Mouse (Mus musculus) neural tube, embryonic 15.5 days (tissue): ENCODE data around the gene Irf2bpl. TPM values are rescaled to one million over a fixed set of nuclear protein-coding genes. Genes with fewer than 3 reads are reported as not detected.
A peak's percentile ranks its signal among the peaks of the same experiment; 100 is the strongest.

Experiments
- ATAC-seq: fragments of 200-750 bp; cut with Nextera tagmentation; 2 replicates; pipeline ENCODE4 v1.8.0; 2017; ENCODE audit warnings: mild to moderate bottlenecking, moderate TSS enrichment, moderate library complexity; ENCODE audit not compliant: low FRiP score
- H3K27ac ChIP-seq: fragments of 300-500 bp; sonication (generic); replicated peaks from 2 replicates; pipeline ENCODE4 v1.5.1; 2015; ENCODE audit warnings: mild to moderate bottlenecking, inconsistent platforms
- H3K27me3 ChIP-seq: fragments of 300-500 bp; sonication (generic); replicated peaks from 2 replicates; pipeline ENCODE4 v1.6.1; 2015; ENCODE audit warnings: inconsistent platforms
- H3K36me3 ChIP-seq: fragments of 300-500 bp; sonication (generic); 2 replicates; pipeline ENCODE4 v1.6.1; 2015; ENCODE audit warnings: inconsistent platforms
- H3K4me1 ChIP-seq: fragments of 300-500 bp; sonication (generic); 2 replicates; pipeline ENCODE4 v1.6.1; 2015; ENCODE audit warnings: inconsistent platforms
- H3K4me2 ChIP-seq: fragments of 300-500 bp; sonication (generic); 2 replicates; pipeline ENCODE4 v1.6.1; 2015; ENCODE audit warnings: inconsistent platforms, mild to moderate bottlenecking, moderate library complexity
- H3K4me3 ChIP-seq: fragments of 300-500 bp; sonication (generic); replicated peaks from 2 replicates; pipeline ENCODE4 v1.5.1; 2015; ENCODE audit warnings: mild to moderate bottlenecking, inconsistent platforms
- H3K9ac ChIP-seq: fragments of 300-500 bp; sonication (generic); replicated peaks from 2 replicates; pipeline ENCODE4 v1.6.1; 2015; ENCODE audit warnings: mild to moderate bottlenecking, inconsistent platforms
- H3K9me3 ChIP-seq: fragments of 300-500 bp; sonication (generic); replicated peaks from 2 replicates; pipeline ENCODE4 v1.6.1; 2016; ENCODE audit warnings: inconsistent platforms
- WGBS: fragments of 180-500 bp; shearing (Covaris S2); methylation state at CpG from one replicate; pipeline ENCODE4 v1.1.7; 2015; ENCODE audit warnings: mixed read lengths; 5-methylcytosine and 5-hydroxymethylcytosine counted together
- polyA plus RNA-seq: library from polyadenylated mRNA; unstranded; fragments of >200 nt; fragmentation: Nextera tagmentation; extraction: Ambion mirVana; gene quantifications from 2 replicates; pipeline ENCODE4 v1.2.1, GENCODE M21; 2015

Irf2bpl gene
- polyA plus RNA-seq, 1 experiment from 2014 or later, result 69.9 TPM

DNA sequence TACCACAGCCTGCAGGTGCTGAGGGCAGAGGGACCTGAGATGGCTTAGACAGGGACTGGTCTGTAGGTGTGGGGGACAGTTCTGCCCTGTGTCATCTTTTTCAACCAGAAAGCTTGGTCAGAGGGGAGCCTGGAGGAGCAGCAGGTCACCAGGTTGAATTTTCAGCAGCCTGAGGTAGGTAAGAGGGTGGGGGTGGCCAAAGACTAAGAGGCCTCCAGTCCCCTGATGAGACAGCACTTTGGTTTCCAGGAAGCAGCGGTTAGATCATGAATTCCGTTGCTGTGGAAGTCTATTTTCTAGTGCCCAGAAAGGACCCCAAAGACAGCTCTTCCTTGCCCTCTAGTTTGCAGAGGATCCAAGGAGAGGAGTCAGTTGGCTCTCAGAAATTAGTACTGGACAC is 29.8 kb upstream of the Irf2bpl start:
- WGBS, result 58% methylated on average over 2 of the region's 2 CpGs
- peaks cover 57% of the 10 kb centered on the region for H3K4me1 ChIP-seq

DNA sequence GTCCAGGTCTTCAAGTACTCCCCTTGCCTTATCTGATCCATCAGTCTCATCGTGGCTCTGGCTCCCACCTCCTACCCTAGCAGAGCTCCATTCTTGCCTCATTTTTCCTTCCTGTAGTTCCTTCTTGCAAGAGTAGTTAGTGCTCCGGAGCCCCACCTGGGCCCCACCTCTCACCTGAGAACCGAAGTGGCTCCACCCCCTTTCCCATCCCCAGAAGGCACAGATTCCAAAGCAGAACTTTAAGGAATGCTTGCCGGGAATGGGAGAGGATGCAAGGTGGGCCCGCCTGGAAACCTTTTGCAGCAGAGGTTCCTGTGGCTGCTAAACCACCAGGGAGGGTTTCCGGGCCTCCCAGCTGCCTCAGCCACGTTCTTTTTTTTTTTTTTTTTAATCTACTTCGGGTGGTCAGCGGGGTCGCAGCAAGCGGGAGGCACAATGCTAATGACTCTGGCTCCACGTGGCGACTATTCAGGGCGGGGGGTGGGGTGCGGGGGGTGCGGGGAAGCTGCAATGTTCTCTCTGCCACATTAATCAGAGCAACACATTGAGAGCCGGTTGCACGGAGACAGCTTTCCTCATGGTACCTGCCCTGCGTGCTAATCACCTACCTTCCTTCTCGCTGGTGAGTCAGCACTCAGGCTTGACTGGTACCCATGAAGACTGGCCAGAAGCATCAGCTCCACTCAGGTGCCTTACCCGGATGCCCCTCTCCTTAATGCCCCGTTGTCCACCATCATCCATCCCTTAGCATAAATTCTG is 27.9 kb upstream of the Irf2bpl start:
- peak overlapping the region; percentile 38 for H3K4me2 ChIP-seq
- WGBS, result 3% methylated on average over 22 of the region's 22 CpGs
- H3K4me3 ChIP-seq, result no peak overlapping the region
- H3K9me3 ChIP-seq, result no peaks in the 10 kb centered on the region
- ATAC-seq, result peak; percentile 11; the same call in 1 of the 2 replicates
- no peaks in the 10 kb centered on the region for H3K27me3 ChIP-seq
- H3K27ac ChIP-seq, result peak overlapping the region; percentile 93
- peaks cover 39% of the 10 kb centered on the region for H3K4me1 ChIP-seq
- H3K36me3 ChIP-seq, result no peaks in the 10 kb centered on the region
- no peak overlapping the region; the same call in 1 of the 2 replicates for H3K9ac ChIP-seq

More for the DNA sequence above, 29.8 kb upstream of the Irf2bpl start:
- Histone ChIP-seq H3K4me2 (no peak overlapping the region), H3K27me3 (no peaks in the 10 kb centered on the region), H3K9ac (no peak overlapping the region), H3K36me3 (no peaks in the 10 kb centered on the region), H3K4me3 (no peak overlapping the region), H3K9me3 (no peaks in the 10 kb centered on the region), H3K27ac (peak overlapping the region; percentile 10; the same call in 1 of the 2 replicates)
- no peak for ATAC-seq

DNA sequence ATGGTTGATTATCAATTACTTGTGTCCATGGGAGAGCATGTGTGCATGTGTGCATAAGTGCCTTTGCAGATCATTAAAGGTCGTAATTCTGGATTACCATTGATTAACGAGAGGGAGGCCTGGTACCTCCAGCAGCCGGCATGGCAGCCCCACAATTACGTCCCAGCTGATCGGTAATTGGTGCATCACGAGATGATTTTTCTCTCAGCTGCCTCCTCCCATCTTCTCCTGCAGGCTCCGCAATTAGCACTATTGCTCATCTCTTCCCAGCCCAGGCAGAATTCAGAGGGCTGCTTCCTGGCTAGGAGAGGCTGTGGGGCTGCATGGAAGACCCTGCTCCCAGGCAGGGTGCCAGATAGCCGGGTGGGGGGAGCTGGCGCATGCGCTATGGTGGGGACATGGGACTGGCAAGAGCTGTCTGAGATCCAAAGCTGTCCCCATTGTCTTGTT is 26.9 kb upstream of the Irf2bpl start:
- H3K4me3 ChIP-seq, result no peak overlapping the region
- 0 out of 2 replicates have a peak overlapping the region, but pooled peaks have one; percentile 17 for H3K9ac ChIP-seq
- ATAC-seq, result peak; percentile 88
- H3K9me3 ChIP-seq, result no peaks in the 10 kb centered on the region
- H3K4me2 ChIP-seq, result peak overlapping the region; percentile 38
- peak overlapping the region; percentile 93 for H3K27ac ChIP-seq
- peaks cover 36% of the 10 kb centered on the region for H3K4me1 ChIP-seq
- H3K27me3 ChIP-seq, result no peaks in the 10 kb centered on the region
- H3K36me3 ChIP-seq, result no peaks in the 10 kb centered on the region
- WGBS, result 10% methylated on average over 10 of the region's 10 CpGs

- H3K4me3 ChIP-seq, result no peak overlapping the region
- H3K27ac ChIP-seq, result no peak overlapping the region
- WGBS, result 4% methylated on average over 15 of the region's 15 CpGs
- ATAC-seq, result 0 out of 2 replicates have a peak, but pooled peaks have one; percentile 15
- H3K4me2 ChIP-seq, result no peak overlapping the region
- no peaks in the 10 kb centered on the region for H3K36me3 ChIP-seq
- peaks cover 13% of the 10 kb centered on the region for H3K4me1 ChIP-seq
- H3K9ac ChIP-seq, result no peak overlapping the region
- H3K9me3 ChIP-seq, result no peaks in the 10 kb centered on the region
- no peaks in the 10 kb centered on the region for H3K27me3 ChIP-seq
These were observed 21.8 kb upstream of the Irf2bpl start for GRCm38 (mm10) chr12:86906395-86906794.

- H3K9ac ChIP-seq, result no peak overlapping the region
- H3K4me3 ChIP-seq, result no peak overlapping the region
- no peaks in the 10 kb centered on the region for H3K36me3 ChIP-seq
- H3K27me3 ChIP-seq, result no peaks in the 10 kb centered on the region
- no peak overlapping the region for H3K27ac ChIP-seq
- WGBS, result 68% methylated on average over 7 of the region's 7 CpGs
- no peak overlapping the region for H3K4me2 ChIP-seq
- H3K4me1 ChIP-seq, result peaks cover 7% of the 10 kb centered on the region; the same call in 1 of the 2 replicates
- no peak for ATAC-seq
- H3K9me3 ChIP-seq, result no peaks in the 10 kb centered on the region
These were observed 21.3 kb upstream of the Irf2bpl start for GRCm38 (mm10) chr12:86905876-86906275.

- WGBS, result 9% methylated on average over 4 of the region's 4 CpGs
- Histone ChIP-seq H3K9me3 (no peaks in the 10 kb centered on the region), H3K9ac (no peak overlapping the region), H3K4me3 (no peak overlapping the region), H3K4me1 (peaks cover 11% of the 10 kb centered on the region), H3K27me3 (no peaks in the 10 kb centered on the region), H3K36me3 (no peaks in the 10 kb centered on the region), H3K4me2 (no peak overlapping the region), H3K27ac (no peak overlapping the region)
- ATAC-seq, result no peak
These were observed 20.6 kb upstream of the Irf2bpl start for GRCm38 (mm10) chr12:86905203-86905602.

DNA sequence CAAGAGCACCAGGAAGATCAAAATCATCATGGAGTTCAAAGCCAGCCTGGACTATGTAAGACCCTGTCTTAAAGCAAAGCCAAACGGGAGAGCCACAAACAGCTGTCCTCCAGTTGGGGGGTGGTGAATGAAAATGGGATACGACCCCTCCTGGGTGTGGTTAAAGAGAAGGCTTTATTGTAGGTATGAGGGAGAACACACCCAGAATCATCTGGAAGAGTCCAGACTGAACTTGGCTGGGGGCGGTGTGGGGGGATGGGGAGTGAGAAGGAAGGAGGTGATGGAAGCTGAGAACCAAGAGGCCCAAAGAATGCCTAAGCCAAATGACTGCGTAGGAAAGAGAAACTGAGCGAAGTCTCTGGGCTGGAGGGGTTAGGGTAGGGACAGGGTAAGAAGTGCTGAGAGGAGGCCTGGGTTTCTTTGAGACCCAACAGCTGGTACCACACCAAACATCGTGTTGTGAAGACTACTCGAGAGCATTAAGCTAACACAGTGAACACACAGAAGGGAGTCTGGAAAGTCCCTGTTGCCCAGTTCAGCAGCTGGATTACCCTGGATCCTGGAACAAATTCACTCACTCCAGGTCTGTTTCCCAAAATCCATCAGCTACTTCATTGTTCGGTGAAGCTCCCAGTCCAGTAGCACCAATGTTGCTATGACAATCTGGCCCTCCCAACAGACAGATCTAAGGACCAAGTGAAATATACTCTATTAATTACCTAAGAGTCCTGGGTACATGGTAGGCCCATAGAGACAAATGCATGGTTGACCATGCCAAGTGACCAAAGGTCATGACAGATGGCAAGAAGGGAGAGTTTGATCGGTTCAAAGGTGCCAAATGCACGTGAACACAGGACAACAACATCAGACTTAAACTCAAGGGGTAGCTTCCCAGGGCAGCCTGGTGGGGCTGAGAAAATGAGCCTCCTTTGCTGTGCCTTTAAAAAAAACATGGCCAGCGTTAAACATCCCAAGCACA is 19.5 kb upstream of the Irf2bpl start:
- Histone ChIP-seq H3K9me3 (no peaks in the 10 kb centered on the region), H3K9ac (no peak overlapping the region), H3K36me3 (no peaks in the 10 kb centered on the region), H3K27me3 (no peaks in the 10 kb centered on the region), H3K27ac (no peak overlapping the region), H3K4me1 (peaks cover 19% of the 10 kb centered on the region), H3K4me3 (no peak overlapping the region), H3K4me2 (no peak overlapping the region)
- ATAC-seq, result no peak
- WGBS, result 85% methylated on average over 11 of the region's 11 CpGs

DNA sequence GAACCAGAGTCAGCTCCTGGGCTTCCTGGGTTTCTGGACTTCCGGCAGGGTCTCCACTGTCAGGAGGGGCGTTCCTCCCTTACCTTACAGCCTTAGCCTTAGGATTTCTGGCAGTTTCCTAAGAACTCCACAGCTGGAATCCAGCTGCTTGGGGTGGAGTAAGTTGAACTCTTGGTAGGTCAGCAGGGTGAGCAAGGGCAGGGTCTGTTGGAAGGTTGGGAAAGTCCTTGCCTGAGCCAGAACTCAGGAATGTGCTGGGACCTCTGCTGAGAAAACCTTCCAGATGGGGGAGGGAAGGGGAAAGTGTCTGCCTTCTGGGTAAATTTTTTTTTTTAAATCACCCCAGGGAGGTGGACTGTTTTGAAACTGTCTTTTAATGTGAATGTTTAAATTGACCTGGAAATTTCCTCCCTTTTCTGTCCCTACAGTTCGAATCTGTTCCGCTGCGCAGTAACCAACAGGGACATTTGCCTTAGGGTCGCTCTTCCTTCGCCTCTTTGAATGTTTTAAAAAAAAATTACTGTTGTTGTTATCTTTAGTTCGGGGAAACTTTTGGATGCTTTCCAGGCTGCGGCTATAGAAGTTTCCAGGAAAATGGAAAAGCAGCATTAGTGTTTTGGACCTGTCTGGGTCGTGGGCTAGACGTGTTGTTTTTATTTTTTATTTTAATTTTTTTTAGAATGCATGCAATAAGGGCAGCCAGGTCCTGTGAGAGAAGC is 15.0 kb upstream of the Irf2bpl start:
- Histone ChIP-seq H3K36me3 (no peaks in the 10 kb centered on the region), H3K27me3 (no peaks in the 10 kb centered on the region), H3K4me2 (no peak overlapping the region), H3K27ac (peak overlapping the region; percentile 30), H3K4me1 (peaks cover 58% of the 10 kb centered on the region), H3K9me3 (no peaks in the 10 kb centered on the region), H3K9ac (no peak overlapping the region), H3K4me3 (no peak overlapping the region)
- 59% methylated on average over 11 of the region's 11 CpGs for WGBS
- no peak for ATAC-seq

GRCm38 (mm10) chr12:86898448-86898847 is 13.8 kb upstream of the Irf2bpl start:
- Histone ChIP-seq H3K9me3 (no peaks in the 10 kb centered on the region), H3K27me3 (no peaks in the 10 kb centered on the region), H3K27ac (peak overlapping the region; percentile 99), H3K4me2 (peak overlapping the region; percentile 66), H3K9ac (peak overlapping the region; percentile 42; the same call in 1 of the 2 replicates), H3K4me3 (no peak overlapping the region), H3K4me1 (peaks cover 65% of the 10 kb centered on the region), H3K36me3 (no peaks in the 10 kb centered on the region)
- ATAC-seq, result no peak
- WGBS, result 66% methylated on average over 3 of the region's 3 CpGs

DNA sequence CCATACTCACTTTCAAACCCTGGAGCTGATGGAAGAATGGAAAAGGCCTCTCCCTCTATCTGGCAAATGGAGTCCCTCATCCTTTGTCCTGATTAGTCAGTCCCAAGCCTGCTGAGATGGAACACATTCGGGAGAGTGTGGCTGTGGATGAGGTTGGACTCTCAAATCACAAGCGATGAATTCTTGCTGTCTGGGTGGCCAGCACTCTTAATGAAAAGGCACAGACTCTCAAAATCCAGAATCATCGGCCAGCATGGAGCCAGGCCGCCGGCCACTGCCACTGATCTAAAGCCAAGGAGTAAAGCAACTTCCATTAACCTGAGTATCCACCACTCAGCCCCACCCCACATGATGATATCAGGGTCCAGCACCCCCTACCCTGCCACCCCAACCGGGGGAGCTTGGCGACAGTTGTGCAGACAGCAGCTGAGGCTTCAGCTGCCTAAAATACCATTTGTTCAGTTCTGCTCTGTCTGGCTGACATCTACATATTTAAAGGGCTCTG is 13.2 kb upstream of the Irf2bpl start:
- peaks cover 71% of the 10 kb centered on the region for H3K4me1 ChIP-seq
- peak overlapping the region; percentile 99 for H3K27ac ChIP-seq
- peak overlapping the region; percentile 66 for H3K4me2 ChIP-seq
- no peaks in the 10 kb centered on the region for H3K9me3 ChIP-seq
- H3K36me3 ChIP-seq, result no peaks in the 10 kb centered on the region
- no peaks in the 10 kb centered on the region for H3K27me3 ChIP-seq
- no peak overlapping the region for H3K4me3 ChIP-seq
- WGBS, result 39% methylated on average over 7 of the region's 7 CpGs
- H3K9ac ChIP-seq, result peak overlapping the region; percentile 42
- ATAC-seq, result no peak
